Mouse (Mus musculus) stomach, postnatal 0 days (tissue): Measurements from ENCODE around the gene Fgfr2.

ENCODE experiments used
- CTCF ChIP-seq: IDR thresholded peaks from 2 replicates; pipeline ENCODE4 v1.5.1; 2016; ENCODE audit warnings: antibody characterized with exemption, low read depth, mild to moderate bottlenecking, moderate library complexity
- EP300 ChIP-seq: optimal IDR thresholded peaks from 2 replicates; pipeline ENCODE3; 2016; ENCODE audit warnings: antibody characterized with exemption

GRCm38 (mm10) chr7:131817976-131818375 lies 1305.2 kb downstream of the Fgfr2 start:
- TF ChIP-seq CTCF, result no peak
- no peak for TF ChIP-seq EP300
